Mouse (Mus musculus): ENCODE results near the gene Gse1. TPM values are rescaled to one million over a fixed set of nuclear protein-coding genes. Genes with fewer than 3 reads are reported as not detected.

The Gse1 gene
- polyA plus RNA-seq, 1 experiment from 2014 or later, result 10.6 TPM

DNA sequence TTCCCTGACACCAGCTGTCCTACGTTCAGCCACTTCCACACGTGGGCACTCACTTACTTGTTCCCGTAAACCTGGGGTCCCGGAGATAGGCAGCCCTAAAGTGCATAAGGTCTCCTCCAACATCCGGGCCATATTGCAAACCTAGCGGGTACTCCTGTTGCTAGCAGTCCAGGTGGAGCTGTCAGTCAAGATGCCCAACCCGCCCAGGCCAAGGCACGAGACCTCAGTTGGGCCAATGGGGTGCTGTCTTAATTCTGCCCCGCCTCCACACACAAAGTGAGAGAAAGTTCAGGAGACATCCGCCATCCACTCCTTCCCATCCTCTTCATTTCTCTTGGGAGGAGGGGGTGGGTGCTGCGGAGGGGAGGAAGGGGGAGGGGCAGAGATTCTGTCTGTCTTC lies 398.2 kb downstream of the Gse1 start:
- H3K36me3 ChIP-seq, result no peaks in the 10 kb centered on the region
- H3K4me1 ChIP-seq, result 0 out of 2 replicates have a peak, but pooled peaks cover 3% of the 10 kb centered on the region
- WGBS, result 59% methylated on average over 11 of the region's 11 CpGs
- H3K4me2 ChIP-seq (replicated peaks), result no peak overlapping the region
- H3K9ac ChIP-seq, result no peak overlapping the region
- no peak overlapping the region for H3K4me3 ChIP-seq
- H3K27me3 ChIP-seq, result no peaks in the 10 kb centered on the region
- H3K9me3 ChIP-seq, result peaks cover 4% of the 10 kb centered on the region; the same call in 1 of the 2 replicates
- no peak overlapping the region for H3K27ac ChIP-seq
- no peak for ATAC-seq (ENCODE audit: insufficient number of reproducible peaks, insufficient read depth, low FRiP score, low TSS enrichment)

DNA sequence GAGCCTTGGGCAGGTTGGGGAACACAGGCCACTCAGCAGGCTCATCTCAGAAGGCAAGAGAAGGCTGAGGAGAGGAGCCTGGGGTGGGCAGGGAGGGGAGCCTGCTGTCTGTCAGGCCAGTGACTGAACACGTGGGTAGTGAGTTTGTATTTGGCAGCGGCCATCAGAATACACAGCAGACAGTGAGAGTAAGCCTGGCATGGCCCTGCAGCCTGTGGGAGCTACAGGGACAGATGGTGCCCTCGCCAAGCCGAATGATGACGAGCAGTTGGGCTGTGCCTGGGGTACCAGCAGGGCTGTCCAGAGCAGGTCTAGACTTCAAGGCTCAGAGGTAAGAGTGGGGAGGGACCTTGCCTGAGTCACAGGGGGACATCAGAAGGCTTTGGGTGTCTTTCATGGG lies 399.0 kb downstream of the Gse1 start:
- no peak overlapping the region for H3K4me2 ChIP-seq (replicated peaks)
- no peak overlapping the region for H3K4me3 ChIP-seq
- H3K36me3 ChIP-seq, result no peaks in the 10 kb centered on the region
- no peak overlapping the region for H3K9ac ChIP-seq
- no peak overlapping the region for H3K27ac ChIP-seq
- H3K27me3 ChIP-seq, result no peaks in the 10 kb centered on the region
- WGBS, result 86% methylated on average over 5 of the region's 5 CpGs
- ATAC-seq (ENCODE audit: insufficient number of reproducible peaks, insufficient read depth, low FRiP score, low TSS enrichment), result no peak
- 0 out of 2 replicates have a peak, but pooled peaks cover 3% of the 10 kb centered on the region for H3K4me1 ChIP-seq
- H3K9me3 ChIP-seq, result peaks cover 4% of the 10 kb centered on the region; the same call in 1 of the 2 replicates

DNA sequence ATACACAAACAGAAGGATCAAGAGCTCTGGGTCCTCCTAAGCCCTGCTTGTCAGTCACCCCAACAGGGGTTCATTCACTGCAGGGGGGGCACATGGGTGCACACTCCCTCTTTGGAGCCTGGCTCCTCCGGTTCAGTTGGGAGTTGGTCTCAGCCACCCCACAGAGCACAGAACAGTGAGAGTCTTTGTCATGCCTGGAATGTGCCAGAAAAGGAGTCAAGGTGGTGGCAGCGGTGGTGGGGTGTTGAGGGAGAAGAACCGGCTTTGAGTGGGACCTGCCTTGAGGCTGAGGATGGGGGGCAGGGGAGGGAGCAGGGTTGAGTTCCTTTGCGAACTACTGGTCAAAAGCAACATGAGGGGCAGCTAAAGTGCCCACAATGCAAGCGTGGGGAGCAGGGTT lies 401.8 kb downstream of the Gse1 start:
- no peaks in the 10 kb centered on the region for H3K36me3 ChIP-seq
- no peak overlapping the region for H3K4me3 ChIP-seq
- no peak overlapping the region for H3K9ac ChIP-seq
- H3K27ac ChIP-seq, result no peak overlapping the region
- H3K4me2 ChIP-seq (replicated peaks), result no peak overlapping the region
- H3K9me3 ChIP-seq, result peaks cover 10% of the 10 kb centered on the region; the same call in 1 of the 2 replicates
- H3K4me1 ChIP-seq, result peaks cover 10% of the 10 kb centered on the region; the same call in 1 of the 2 replicates
- 25% methylated on average over 5 of the region's 5 CpGs for WGBS
- peaks cover 24% of the 10 kb centered on the region for H3K27me3 ChIP-seq
- no peak for ATAC-seq (ENCODE audit: insufficient number of reproducible peaks, insufficient read depth, low FRiP score, low TSS enrichment)

DNA sequence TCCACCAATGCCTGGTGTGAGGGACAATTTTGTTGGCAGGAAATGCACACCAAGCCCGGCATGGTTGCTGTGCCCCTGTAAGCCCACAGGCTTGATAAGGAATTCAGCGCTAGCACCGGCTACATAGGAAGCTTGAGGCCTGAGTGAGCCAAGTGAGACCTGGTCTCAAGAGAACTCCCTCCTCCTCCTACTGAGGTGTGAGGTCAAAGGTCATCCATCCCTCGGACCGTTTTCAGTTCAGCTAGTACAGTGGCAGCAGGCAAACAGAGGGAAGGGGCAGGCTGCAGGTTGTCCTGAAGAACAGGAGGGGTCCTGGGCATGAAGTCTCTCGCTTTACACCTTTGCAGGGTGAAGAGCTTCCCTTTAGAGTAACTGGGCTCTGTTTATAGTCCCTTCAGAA lies 402.6 kb downstream of the Gse1 start:
- Histone ChIP-seq H3K9ac (no peak overlapping the region), H3K4me2 (replicated peaks) (no peak overlapping the region), H3K4me1 (peaks cover 10% of the 10 kb centered on the region; the same call in 1 of the 2 replicates), H3K27me3 (peaks cover 25% of the 10 kb centered on the region), H3K9me3 (peaks cover 6% of the 10 kb centered on the region; the same call in 1 of the 2 replicates), H3K36me3 (no peaks in the 10 kb centered on the region), H3K27ac (no peak overlapping the region), H3K4me3 (no peak overlapping the region)
- no peak for ATAC-seq (ENCODE audit: insufficient number of reproducible peaks, insufficient read depth, low FRiP score, low TSS enrichment)
- WGBS, result 50% methylated on average over 6 of the region's 6 CpGs

Small RNAs within 50 kb of the gene (microRNA-seq; reads per million reads assigned to microRNA genes)
- gene Gm22715 (not detected), gene Mir7687 (0.54 reads per million)

Other genes starting within 250 kb of the Gse1 start
- 6.7 and 7.1 TPM in 2 replicates for gene Crispld2, start 236.0 kb upstream of the Gse1 start, polyA plus RNA-seq (2016; fragmentation: Nextera tagmentation; extraction: Ambion mirVana)
- 34.7 and 38.9 TPM in 2 replicates for gene Zdhhc7, start 127.0 kb upstream of the Gse1 start, polyA plus RNA-seq (2016; fragmentation: Nextera tagmentation; extraction: Ambion mirVana)
- gene 6430548M08Rik, start 114.3 kb upstream of the Gse1 start, polyA plus RNA-seq (2016; fragmentation: Nextera tagmentation; extraction: Ambion mirVana), result 5.9 and 6.5 TPM in 2 replicates
- 0.70 and 1.7 TPM in 2 replicates for gene Fam92b, start 51.0 kb upstream of the Gse1 start, polyA plus RNA-seq (2016; fragmentation: Nextera tagmentation; extraction: Ambion mirVana)